Mouse (Mus musculus) R1 (cell line): ENCODE results near the gene Gltp.

Source experiments
- DNase-seq: peaks from one replicate; pipeline ENCODE4 v3.0.0-alpha.2; 2018; ENCODE audit warnings: low read depth, low spot score

Gene Gltp

DNA sequence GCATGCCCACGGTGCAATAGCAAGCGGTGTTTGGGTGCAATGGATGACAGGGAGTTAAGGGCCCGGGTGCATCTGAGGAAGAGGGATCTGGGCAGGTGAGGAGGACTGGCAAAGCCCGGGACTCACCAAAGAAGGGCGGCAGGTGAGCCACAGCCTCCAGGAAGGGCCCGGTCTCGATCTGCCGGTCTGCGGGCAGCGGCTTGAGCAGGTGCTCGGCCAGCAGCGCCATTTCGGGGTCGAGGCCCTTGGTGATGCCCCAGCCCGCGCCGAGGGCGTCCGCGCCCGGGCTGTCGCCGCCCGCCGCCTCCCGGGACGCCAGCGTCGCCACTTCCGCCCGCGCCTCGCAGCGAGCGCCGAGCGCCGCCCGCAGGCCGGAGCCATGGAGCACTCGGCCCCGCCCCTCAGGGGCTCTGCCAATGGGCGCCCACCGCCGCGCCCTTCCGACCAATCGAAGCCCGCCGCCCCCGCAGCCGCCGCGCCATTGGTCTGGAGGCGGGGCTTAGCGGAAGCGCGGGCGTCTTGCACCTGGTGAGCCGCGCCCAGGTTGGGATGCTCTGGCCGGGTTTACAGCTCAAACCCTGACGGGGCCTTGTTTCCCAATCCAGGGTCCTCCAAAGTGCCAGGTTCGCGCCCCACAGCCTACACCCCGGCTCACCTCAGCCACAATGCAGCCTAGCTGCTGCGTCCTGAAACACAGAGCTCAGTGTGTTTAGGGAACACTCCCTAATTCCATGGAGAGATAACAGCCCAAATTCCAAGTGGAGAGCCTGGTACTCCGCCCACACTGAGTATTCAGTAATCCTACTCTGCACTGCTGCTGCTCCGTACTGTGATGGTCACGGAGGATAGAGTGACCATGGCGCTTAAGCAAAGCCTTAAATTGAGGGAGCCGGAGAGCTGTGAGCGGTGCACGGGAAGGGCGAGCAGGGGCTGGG lies at the start of gene Gltp:
TSS of gene Gltp (minus strand) at position 352 of the 935 bp plus-strand sequence.
- peak; percentile 95 for DNase-seq

DNA sequence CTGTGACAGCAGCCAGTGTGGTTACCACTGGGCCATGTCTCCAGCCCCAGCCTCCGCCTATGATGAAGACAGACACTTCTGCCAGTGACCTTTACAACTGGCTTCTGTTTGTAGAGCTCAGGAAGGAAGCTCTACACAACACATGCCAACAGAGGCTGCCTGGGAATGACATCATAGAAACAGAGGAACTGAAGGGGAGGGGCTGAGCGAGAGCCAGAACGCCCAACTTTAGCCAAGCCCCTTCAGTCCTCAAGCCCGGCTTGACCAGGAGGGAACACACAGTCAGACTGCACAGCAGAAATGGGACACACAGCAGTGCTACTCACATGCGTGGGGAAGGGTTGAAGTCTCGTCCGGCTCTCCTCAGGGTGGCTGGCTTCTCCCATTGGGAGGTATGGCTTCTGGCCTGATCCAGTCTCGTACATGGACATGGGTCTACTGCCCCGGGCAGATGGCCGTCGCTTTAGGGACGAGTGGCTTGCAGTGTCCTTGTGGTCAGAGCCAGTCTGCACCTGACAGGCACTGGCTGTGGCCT lies 48.0 kb upstream of the Gltp start:
- DNase-seq, result no peak

DNA sequence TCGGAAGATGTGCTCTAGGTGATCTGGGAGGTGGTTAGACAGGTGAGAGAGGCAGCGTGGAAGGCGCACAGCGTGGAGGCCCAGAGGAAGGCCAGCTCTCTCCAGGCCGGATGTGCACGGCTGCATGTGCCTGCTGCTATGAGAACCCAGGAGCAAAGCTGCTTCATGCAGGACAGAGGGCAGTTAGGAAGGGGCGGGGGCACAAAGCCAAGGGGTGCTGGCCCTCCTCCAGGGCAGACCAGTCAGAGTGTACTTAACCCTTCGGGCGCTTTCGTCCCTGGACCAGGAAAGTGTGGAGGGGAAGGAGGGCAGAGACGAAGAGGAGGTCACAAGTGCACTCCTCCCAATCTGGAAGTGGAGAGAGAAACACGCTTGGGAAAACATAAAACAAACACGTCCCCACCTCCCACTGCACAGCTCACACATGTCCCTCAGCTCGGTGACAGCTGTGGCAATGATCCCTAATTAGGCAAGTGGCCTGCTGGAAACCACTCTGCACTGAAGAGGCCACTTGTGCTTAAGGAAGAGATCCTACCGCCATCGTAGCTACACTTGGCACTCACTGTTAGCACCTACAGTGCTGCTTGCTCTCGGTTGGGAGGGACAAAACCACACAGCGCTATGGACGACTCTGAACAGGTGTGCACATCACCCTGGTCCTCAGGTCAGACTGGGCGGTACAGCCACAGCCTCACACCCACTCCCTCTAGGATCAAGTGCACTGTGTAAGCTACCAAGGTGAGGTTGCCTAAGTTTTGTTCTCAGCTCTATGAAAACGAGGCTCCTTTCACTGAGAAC lies 46.5 kb upstream of the Gltp start:
- DNase-seq, result no peak

DNA sequence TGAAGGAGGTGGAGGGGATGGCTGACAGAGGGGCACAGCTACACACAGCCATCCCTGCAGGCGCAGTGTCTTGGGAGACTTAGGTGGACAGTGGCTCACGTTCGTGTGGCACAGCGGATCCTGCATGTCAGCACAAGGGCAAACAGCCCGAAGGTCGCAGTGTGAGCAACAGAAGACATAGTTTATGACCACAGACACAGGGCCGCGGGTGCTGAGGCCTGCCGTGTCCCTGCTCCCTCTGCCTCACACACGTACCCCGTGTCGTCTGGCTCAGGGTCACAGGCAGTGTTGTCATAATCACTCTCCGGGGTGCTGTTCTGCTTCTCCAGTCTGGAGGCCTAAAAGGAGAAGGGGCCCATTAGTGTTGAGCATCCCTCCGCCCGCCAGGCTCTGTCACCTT lies 42.8 kb upstream of the Gltp start:
- no peak for DNase-seq

DNA sequence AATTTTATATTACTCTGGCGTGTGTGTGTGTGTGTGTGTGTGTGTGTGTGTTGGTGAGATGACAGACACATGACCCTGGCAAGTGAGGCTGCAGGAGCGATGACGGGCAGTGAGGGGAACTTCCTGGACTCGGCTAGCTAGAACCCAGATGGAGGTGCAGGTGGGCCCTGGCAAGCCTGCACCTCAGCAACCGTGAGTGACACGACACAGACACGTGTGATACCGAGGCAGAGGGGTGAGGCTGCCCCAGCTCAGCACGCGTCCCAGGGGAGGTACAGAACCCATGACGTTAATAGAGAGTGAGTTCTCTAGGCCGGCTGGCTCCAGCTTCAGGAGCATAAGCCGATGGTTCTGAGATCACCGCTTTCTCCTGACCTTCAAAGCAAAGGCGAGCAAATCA lies 41.2 kb upstream of the Gltp start:
- DNase-seq, result no peak

DNA sequence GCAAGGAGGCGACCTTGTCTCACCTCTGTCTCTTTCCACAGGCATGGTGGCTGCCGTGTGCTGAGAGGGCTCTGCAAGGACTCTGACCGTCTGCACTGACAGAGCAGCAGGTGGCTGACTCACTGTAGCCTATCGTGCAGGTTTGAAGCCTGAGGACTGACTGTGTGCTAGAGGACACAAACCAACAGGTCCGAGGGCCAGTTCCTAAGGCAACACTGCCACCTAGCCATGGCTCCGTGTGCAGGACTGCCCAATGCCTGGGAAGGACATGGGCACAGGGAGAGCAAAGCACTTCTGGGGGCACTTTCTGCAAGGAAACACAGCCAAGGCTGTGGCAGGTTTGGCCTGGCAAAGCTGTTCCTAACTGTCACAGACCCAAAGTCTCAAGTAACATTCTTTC lies 40.7 kb upstream of the Gltp start:
- DNase-seq, result no peak

DNA sequence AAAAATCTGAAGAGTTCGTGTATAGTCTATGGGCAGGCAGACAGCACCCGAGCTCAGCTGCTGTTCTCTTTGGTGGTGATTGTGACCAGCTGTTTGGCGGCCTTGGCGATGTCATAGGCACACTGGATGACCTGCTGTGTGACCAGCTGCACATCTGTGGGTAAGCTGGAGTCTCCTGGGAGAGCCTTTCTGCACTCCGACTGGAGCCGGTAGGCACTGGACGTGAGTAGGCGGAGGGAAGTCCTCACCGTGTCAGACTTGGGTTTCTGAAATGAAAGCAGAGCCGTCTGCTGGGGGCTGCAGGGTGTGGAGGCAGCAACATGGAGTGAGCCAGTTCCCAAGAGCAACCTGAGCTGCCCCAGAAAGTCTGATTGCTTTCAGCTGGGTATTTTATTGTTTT lies 39.3 kb upstream of the Gltp start:
- no peak for DNase-seq

DNA sequence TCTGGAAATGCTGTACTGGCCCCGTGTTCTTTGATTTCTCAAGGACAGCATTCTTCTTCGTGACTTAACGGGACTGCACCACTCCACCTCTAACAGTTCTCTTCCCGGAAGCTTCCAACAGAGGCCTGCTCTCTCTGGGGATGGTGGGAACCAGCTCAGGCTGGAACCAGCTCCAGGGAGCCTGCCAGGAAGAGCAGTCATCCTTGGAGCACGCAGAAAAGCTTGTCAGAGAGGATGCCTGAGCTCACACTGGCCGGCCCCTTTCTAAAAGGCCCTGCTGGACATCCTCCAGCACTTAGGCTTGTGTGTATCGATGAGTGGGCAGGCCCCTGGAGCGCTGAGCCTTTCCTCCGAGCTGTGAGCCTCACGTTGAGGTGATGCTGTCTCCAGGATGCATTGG lies 37.4 kb upstream of the Gltp start:
- DNase-seq, result no peak

DNA sequence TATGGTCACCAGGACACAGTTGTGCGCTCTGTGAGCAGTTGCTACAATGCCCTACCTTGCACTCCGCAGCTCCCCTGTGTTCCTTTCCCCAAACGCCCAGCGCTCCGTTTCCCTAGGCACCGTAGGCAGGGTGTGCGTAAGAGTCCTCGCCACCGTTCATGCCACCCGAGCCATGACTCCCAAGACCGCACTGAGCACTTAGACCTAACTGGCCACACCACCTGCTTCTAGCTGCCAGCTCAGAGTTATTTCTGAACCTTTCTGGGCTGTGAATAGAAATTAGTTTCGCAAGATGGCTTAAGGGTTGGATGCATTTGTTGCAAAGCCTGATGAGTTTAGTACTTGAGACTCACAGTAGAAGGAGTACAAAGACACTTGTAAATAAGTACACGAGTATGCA lies 32.1 kb upstream of the Gltp start:
- DNase-seq, result no peak

DNA sequence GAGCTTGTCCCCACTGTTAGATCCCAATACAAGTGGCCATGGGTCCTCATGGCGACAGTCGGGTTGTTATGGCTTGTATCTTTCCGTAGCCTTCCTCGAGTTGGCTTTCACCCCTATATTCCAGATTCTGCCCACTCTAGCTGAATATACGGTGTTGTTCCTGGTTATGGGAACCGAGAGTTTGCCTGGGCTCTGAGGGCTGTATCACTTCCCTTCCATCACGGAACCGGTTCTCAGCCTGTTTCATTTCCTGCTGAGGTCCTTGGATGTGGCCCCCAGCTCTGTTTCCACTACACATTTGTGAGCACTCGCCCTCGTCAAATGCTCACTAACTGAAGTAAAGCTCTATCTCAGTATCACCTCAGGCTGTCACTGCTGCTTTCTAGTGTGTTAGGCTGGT lies 31.2 kb upstream of the Gltp start:
- no peak for DNase-seq

DNA sequence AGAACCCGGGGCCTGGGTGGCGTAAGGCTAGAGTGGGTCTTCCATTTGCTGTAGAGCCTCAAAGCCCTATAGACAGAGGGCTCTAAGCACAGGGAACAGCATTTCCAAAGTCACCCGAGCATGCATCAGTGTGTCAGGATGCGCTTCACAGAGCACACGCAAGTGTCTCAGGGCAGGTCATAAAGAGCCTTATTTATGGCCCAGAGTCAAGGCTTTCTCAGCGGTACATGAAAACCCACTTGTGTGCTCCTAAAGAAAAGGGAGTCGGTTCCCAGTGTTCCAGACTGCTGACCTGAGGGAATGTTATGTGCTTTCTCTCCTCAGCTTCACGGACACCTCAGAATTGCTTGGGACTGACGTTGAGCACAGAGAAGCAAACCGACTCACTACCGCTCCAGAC lies 30.0 kb upstream of the Gltp start:
- DNase-seq, result no peak

DNA sequence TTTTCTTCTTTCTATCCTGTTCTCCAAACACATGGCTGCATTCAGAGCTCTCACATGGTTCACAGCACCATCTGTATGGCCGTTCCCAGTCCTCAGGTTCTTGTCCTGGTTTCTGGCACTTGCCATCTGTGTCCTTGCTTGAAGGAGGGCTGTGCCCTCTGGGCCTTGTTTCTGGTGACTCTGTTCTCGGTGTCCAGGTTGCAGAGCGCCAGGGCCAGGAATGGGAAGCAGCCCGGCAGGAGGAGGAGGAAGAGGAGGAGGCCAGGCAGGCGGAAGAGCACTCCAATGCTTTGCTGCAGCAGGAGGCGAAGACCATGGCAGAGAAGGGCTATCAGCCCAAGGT lies 29.1 kb upstream of the Gltp start:
- no peak for DNase-seq

DNA sequence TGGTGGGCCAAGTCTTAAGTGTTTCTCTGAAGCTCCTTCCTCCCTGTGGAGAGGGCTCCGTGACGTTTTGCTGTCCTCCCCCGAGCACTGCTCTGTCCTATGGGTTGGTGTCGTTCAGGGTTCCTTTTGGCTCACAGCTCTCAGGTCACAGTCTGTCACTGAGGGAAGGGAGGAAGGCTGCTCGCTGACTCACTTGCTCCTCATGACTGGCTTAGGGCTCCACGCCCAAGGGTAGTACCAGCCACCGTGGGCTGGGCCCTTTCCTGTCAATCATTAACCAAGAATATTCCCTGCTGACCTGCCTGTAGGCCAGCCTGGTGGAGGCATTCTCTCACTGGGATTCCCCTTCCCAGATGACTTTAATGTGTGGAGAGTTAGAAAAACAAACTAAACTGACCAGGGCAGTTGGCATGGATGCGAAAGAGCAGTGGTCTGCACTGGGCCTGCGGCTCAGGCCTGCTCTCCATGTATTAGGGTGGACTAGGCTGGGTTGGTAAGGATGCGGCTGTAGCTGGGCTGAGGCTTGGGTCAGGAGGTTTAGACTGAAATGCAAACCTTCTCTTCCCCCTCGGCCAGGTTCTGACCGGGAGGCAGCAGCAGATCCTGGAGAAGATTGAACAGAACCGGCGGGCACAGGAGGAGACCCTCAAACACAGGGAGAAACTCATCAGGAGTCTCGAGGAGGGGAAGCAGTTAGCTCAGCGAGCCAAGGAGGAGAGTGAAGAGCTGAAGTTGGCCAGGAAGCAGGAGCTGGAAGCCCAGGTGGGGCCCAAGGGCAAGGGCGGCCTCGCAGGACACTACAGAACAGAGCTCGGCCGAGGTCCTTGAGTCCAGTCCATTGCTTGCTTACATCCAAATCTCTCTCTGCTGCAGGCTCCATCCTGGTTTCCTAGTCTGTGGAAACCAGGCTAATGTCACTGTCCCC lies 28.5 kb upstream of the Gltp start:
- DNase-seq, result no peak

DNA sequence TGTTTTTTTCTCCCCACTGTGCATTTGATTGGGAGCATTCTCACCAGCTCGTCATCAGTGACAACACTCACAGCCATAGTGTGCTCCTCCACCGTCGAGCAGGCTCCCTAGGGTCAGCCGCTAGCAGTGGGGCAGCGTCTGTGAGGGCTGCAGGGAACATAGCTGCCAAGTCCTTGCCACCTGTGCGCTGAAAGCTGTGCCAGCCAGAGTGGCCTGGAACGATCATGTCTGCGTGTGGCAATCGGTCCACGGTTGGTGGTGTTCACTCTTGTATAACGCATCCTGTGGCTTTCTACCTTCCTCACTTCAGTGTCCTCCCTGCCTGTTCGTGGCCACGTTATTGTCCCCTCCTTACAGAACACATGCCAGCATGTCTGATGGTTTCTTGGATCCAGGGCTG lies 27.7 kb upstream of the Gltp start:
- no peak for DNase-seq

DNA sequence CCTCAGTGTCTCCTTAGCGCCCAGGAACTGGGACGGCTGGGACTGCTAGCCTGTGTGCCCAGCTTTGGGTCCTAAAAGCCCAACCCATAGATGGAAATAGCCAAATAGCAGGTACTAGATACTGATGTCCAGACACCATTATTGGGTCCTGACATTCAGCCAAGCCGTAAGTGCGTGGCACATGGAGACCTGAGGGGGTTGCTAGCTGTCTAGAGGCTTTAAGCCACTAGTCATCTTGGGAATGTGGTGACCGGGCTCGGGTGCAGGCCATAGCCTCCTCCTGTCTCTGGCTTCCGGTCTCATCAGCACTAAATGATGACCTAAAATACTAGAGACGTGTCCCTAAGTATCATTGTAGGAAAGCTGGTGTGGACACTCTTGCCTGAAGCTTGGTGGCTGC lies 27.2 kb upstream of the Gltp start:
- no peak for DNase-seq

DNA sequence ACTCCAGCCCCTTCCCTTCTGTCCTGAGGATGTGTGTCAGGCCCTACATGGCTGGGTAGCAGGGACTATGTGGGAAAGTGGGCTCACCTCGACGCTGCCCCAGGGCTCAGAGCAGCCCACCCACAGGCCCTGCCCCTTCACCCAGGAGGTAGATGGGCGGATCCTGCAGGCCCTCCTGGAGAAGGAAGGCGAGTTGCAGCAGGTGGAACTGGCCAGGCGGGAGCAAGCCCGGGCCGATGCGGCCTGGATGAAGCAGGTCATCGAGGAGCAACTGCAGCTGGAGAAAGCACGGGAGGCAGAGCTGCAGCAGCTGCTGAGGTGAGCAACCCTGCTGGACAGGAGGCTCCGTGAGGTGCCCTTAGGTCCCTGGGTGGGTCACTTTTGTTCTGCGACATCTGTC lies 26.5 kb upstream of the Gltp start:
- DNase-seq, result no peak

DNA sequence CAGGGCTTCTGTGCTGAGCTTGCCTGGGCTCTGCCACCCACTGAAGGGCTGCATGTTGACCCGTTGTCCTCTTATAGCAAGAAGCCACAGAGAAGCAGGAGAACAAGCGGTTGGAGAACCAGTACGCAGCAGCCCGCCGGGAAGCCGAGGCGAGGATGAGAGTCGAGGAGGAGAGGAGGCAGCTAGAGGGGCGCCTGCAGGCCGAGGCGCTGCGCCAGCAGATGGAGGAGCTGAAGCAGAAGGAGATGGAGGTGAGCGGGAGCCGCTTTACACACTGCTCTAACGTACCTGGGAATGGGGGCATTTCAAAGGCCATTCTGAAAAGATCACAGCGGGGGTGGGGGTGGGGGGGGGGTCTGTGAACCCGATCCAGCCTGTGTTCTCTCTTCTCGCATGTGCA lies 23.8 kb upstream of the Gltp start:
- no peak for DNase-seq

DNA sequence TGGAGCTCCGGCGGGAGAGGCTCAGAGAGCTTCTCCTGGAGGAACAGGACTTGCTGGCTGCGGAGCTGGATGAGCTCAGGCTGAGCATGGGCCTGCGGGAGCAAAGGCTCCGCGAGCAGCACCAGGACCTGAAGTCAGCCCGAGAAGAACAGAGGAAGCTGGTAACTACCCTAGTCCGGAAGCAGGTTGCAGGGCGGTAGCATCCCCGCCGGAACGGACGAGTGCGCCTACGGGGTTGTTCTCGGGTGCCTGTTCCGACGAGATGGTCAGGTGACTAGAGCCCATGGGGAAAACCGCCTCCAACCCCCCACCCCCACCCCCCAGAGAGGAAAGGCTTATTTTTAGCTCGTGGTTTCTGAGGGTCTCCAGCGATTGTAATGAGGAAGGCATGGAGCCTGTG lies 18.6 kb upstream of the Gltp start:
- no peak for DNase-seq

DNA sequence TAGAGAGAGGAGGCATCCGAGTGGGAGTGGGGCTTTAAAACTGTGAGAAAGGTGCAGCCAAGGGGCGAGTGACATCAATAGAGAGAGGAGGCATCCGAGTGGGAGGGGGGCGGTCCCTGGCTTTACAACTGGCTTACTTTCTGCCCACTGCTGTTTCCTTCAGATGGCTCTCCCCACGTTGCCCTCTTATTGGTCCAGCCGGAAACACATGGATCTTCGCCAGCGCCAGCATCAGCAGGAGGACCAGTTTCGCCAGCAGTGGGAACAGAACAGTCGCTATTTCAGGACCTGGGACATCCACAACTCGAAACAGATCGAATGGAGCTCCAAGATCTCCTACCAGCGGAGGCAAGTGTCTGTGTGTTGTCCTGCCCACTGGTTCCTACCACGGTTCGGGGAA lies 17.7 kb upstream of the Gltp start:
- DNase-seq, result no peak

DNA sequence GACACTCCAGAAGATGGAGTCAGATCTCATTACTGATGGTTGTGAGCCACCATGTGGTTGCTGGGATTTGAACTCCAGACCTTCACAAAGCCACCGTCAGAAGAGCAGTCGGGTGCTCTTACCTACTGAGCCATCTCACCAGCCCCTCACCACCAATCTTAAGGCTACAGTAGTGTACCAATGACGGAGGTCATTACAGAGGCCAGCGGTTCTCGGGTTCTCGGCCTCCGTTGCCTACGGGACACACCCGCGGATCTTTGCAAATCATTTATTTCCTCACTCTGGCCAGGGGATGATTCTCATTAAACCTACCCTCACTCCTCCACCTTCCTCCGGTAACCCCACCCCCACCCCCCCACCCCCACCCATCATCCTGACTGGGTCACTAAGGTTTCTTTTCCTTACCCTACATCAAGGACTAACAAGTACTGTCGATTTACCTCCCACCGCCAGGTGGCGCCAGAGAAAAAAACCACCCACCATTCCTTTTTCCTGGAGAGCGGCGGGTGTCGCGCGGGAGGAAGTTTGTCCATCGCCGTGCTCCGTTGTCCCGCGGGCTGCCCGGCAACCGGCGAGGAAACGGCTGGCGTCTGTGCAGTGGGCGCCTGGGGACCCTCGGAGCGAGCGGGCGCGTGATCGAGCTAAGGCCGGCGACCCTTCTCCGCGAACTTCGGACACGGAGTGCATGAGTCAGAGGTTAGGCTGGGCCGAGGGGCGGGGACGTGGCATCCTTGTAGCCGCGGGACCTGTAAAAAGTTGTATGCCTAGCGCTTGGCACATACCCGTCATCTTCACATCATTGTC lies 16.7 kb upstream of the Gltp start, which contains the start of gene Tchp:
TSS of gene Tchp (plus strand) at position 496 of the 804 bp plus-strand sequence.
- DNase-seq, result peak; percentile 97
